Mouse (Mus musculus) testis, adult 2 months (tissue): ENCODE measurements at regions not wholly inside any gene's neighbourhood (a gene's known extent, or its start where the extent isn't known, plus 50 kb on each side); places are given as distances from the start of the nearest gene placed in this dataset.

ENCODE experiments used
- CTCF ChIP-seq: fragments of 200-500 bp; IDR thresholded peaks from 2 replicates; pipeline ENCODE4 v1.5.1; 2012; ENCODE audit warnings: low read depth, mild to moderate bottlenecking, inconsistent platforms, low read length, moderate library complexity; ENCODE audit not compliant: control insufficient read depth, insufficient read depth, insufficient replicate concordance
- POLR2A ChIP-seq: fragments of 200-500 bp; IDR thresholded peaks from 2 replicates; pipeline ENCODE4 v1.6.1; 2012; ENCODE audit warnings: low read depth, mild to moderate bottlenecking, inconsistent platforms, low read length, moderate library complexity; ENCODE audit not compliant: control insufficient read depth

DNA sequence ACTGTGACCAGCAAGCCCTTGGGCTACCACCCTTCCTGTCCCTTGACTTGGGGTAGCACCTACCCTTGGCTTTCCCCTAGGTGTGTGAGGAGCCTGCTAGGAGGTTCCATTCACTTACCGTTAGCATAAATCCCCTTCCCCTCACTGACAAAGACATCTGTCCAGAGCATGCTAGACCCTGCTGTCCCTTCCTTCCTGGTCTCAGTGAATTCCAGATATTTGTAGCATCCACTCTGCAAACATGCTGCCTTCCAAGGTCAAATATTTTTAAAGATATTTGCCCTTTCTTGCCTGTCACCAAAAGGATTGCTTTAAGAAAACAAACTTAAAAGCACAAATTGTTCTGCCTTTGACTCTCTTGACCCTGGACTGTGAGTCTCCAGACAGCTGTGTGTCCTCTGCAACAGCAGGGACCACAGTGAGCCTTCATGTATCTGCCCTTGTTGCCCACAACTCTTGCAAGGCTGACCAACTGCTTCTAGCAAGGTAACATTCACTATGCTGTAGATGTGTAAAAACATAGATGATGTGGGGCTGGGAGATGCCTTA is 173.4 kb upstream of the Agap1 start:
- no peak for TF ChIP-seq CTCF
- no peak for TF ChIP-seq POLR2A
